Mouse (Mus musculus) left cerebral cortex, postnatal 36 days (tissue): Measurements from ENCODE around the gene Gast. TPM values are rescaled to one million over a fixed set of nuclear protein-coding genes. Genes with fewer than 3 reads are reported as not detected.
A peak's percentile ranks its signal among the peaks of the same experiment; 100 is the strongest.
"Not testable (repeated sequence)": the region's sequence is repeated elsewhere in the genome, so short reads cannot be mapped to it uniquely, and the experiment has no call there.

Source experiments
- DNase-seq, 2 experiments: peaks; one replicate each; pipeline ENCODE4 v3.0.0; 2021 to 2022; ENCODE audit warnings: low spot score in 2 of 2, mixed read lengths in 1 of 2
- intact Hi-C: fragments of 180-260 bp; cut with DNase I; formaldehyde crosslinking; loops from one replicate; pipeline ENCODE4 v1.15.1; 2025
- total RNA-seq, 2 experiments: library from RNA; stranded (reverse); gene quantifications; 2 replicates each; pipeline ENCODE4 v1.2.3; 2021

Gast gene
- not detected for total RNA-seq

DNA sequence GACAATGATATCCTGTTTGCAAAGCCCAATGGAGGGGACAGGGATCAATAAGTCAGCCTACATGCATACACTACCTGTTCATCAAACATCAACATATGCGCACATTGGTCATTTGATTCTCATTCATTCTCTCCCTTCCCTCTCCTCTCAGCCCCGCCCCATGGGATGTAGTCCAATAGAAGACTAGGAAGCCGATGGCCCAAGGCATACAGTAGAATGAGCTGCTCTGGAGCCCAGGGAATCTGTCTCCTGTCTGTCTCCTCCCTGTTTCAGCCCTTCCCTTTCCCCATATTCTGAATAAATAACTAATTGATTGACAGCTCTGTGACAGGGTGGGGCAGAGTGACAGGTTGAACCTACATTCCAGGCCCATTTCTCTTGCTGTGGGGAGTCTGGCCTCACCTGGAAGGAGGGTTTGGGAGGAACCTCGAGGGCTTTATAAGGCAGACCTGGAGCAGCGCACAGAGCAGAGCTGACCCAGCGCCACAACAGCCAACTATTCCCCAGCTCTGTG, at the start of gene Gast:
Gene Gast (plus strand): TSS at position 464 of the 514 bp plus-strand sequence.
- no peak for DNase-seq
- intact Hi-C loops: no loop called here

DNA sequence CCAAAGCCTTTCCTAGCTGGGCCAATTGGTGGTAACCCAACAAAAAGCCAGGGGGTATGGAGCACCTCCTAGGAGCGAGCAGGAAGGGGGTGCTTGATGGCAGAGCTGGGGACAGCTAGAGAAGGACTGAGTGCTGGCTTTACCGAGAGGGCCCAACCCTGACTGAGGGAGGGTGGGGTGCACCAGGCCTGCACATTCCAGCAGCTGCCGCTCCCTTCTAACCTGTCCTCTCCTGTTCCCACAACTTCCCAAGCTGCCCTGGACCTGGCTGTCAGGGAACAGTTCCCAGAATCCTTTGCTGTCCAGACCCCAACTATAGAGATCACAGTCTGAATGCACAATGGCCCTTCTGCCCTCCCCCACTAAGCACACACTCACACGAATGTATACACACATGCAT, 49.2 kb upstream of the Gast start:
- intact Hi-C loops: loop anchor here (5.0 to 10.0 kb wide), 2 partner anchors 280 to 903 kb away; no protein-coding TSS in a partner anchor
- DNase-seq: no peak

GRCm38 (mm10) chr11:100287024-100287423, 47.2 kb upstream of the Gast start:
- intact Hi-C loops: loop anchor here (5.0 to 10.0 kb wide), 2 partner anchors 282 to 905 kb away; no protein-coding TSS in a partner anchor
- DNase-seq: peak in 1 of 2 experiments; percentile 25

DNA sequence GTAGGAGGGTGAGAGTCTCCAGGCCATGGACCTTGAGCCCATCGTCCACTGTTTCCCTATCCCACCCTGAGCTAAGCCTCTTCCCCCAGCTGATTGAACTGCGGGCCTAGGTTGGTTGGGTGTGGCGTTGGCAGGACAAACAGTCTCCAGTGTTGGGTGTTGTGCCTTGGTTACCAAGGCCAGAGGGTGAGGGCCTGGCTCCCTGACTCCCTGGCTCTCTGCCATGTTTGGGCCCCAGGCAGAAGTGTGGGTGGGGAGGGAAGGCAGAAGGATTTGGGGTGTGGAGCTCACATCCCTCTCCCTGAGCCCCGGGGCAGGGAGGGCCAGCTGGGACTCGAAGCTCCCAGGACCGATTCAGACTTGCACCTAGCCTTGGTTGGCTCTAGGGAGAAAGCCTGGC, 45.3 kb upstream of the Gast start:
- intact Hi-C loops: loop anchor here (5.0 to 10.0 kb wide), 2 partner anchors 284 to 907 kb away; no protein-coding TSS in a partner anchor
- no peak for DNase-seq

GRCm38 (mm10) chr11:100290235-100290634, 44.0 kb upstream of the Gast start:
- intact Hi-C loops: loop anchor here (10.0 kb wide), 1 partner anchor 715 kb away; no protein-coding TSS in a partner anchor
- no peak for DNase-seq

DNA sequence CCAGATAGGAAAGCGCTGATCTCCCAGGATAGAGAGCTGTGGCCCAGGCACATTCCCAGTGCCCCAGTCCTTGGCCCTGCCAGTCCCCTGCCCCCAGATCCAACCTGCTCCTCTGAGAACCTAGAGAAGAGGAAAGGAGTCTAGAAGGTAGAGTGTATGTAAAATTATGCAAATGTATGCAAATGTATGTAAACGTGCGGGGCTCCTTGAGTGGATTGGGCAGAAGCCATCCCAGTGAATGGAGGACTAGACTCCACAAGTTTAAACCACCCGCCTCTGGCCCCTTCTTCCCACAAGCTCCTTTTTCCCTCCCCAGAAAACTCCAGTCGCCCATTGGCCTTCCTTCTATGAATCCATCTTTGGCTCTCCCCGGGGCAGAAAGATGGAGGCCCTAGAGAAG, 41.3 kb upstream of the Gast start:
- no peak for DNase-seq
- intact Hi-C loops: loop anchor here (10.0 kb wide), 1 partner anchor 718 kb away; no protein-coding TSS in a partner anchor

- peak; percentile 66 to 72 for DNase-seq
- intact Hi-C loops: loop anchor here (5.0 to 10.0 kb wide), 3 partner anchors 721 to 918 kb away; no protein-coding TSS in a partner anchor
Observed at GRCm38 (mm10) chr11:100295308-100295707, 38.9 kb upstream of the Gast start.

- DNase-seq: no peak
- intact Hi-C loops: loop anchor here (5.0 to 10.0 kb wide), 3 partner anchors 723 to 920 kb away; no protein-coding TSS in a partner anchor
Observed at GRCm38 (mm10) chr11:100297801-100298200, 36.4 kb upstream of the Gast start.

- intact Hi-C loops: loop anchor here (5.0 to 10.0 kb wide), 3 partner anchors 724 to 921 kb away; no protein-coding TSS in a partner anchor
- peak; percentile 73 to 77 for DNase-seq
Observed at GRCm38 (mm10) chr11:100298274-100299036, 35.8 kb upstream of the Gast start.

- no peak for DNase-seq
- intact Hi-C loops: no loop called here
Observed at GRCm38 (mm10) chr11:100300293-100300692, 33.9 kb upstream of the Gast start.

- intact Hi-C loops: no loop called here
- DNase-seq: no peak
Observed at GRCm38 (mm10) chr11:100301292-100301691, 32.9 kb upstream of the Gast start.

DNA sequence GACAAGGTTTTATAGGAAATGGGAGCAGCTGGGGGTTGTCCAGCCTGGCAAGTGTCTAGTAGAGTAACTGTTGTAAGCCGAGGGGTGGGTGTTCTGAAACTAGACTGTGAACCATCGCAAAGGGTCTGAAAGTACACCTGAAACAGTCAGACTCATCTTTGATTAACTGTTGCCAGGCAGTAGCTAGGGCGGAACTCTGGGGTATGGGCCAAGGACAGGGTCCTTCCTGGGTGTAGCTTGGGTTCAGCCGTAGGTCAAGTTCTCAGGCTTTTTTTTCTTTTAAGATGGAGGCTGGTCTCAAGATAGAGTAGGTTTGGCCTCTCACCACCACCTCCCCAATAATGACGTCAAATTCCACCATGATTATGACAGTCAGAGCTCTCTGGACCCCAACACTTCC, 26.3 kb upstream of the Gast start:
- DNase-seq: no peak
- intact Hi-C loops: no loop called here

DNA sequence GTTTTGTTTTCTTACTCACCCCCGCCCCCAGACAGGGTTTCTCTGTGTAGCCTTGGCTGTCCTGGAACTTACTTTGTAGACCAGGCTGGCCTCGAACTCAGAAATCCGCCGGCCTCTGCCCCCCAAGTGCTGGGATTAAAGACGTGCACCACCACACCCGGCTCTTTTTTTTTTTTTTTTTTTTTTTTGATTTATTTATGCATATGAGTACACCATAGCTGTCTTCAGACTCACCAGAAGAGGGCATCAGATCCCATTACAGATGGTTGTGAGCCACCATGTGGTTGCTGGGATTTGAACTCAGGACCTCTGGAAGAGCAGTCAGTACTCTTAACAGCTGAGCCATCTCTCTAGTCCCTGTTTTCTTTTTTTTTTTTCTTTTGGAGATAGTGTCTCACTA, 25.5 kb upstream of the Gast start:
- intact Hi-C loops, DNase-seq: not testable (repeated sequence)

DNA sequence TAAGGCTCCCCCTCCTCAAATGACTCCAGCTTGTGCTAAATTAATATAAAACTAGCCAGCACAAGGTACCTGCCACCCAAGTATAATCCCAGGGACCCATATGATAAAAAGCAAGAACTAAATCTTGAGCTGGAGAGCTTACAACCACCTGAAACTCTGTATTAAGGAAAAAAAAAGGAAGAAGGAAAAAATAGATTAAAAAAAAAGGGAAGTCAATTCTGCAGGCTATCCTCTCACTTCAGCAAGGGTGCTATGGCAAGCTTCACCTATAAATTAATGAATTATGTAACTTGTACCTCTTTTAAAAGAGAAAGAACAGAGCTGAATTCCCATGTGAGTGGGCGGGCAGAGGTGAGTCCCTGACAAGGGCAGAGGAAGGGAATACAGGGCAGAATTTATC, 22.6 kb upstream of the Gast start:
- intact Hi-C loops: no loop called here
- no peak for DNase-seq

- DNase-seq: peak; percentile 47 to 56
- intact Hi-C loops: no loop called here
Observed at GRCm38 (mm10) chr11:100312096-100312679, 22.0 kb upstream of the Gast start.

GRCm38 (mm10) chr11:100313424-100313823, 20.8 kb upstream of the Gast start:
- intact Hi-C loops: no loop called here
- DNase-seq: no peak

GRCm38 (mm10) chr11:100315439-100315838, 18.8 kb upstream of the Gast start:
- intact Hi-C loops: no loop called here
- no peak for DNase-seq

DNA sequence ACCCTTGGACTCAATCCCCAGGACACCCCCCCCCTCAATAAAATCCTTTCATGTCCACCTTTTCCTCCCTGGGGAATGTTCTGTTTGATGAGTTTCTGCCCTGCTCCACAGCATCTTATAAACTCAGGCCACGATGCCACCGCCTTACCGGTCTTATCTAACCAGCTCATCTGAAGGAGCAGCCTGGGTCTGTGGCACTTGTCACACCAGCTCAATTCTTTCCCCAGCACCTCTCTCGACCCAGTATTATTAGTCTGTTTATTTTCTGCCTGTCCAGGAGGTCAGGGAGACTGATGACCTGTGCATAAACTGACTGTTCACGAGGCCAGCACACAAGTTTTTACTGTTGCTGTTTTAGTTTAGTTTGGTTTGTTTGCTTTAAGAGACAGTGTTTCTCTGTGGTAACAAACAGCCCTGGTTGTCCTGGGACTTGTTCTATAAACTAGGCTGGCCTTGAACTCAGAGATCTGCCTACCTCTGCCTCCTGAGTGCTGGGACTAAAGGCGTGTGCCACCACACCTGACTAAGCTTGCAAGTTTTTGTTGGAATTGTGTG, 16.3 kb upstream of the Gast start:
- DNase-seq: no peak
- intact Hi-C loops: no loop called here

DNA sequence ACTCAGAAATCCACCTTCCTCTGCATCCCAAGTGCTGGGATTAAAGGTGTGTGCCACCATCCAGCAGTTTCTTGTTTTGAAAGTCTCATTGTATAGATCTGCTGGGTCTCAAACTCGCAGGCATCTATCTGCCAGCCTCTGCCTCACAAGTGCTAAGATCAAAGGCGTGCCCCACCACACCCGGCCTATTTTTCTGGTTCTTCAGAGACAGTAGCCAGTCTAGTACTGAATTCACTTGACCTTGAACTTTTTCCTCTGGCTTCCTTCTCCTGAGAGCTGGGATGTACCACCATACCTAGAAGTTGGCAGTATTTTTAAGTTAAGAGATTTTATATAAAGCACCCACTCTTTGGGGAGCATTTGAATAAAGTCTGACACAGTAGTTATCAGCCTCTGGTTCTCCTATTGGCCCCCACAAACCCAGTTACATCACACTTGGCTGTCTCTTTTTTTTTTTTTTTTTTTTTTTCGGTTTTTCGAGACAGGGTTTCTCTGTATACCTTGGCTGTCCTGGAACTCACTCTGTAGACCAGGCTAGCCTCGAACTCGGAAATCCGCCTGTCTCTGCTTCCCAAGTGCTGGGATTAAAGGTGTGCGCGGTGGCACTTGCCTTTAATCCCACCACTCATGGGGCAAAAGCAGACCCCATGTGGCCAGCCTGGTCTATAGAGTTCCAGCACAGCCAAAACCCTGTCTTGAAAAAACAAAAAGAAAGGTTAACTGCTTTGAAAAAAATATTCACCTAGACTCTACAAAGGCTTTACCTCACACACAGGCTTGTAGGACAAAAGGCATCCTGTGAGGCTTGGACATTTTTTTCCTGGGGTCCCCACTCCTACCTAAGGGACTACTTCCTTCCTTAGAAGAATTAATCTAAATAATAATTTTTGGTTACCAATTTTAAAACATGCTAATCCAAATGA, 15.4 kb upstream of the Gast start:
- DNase-seq: no peak
- intact Hi-C loops: no loop called here
